Mouse (Mus musculus): ENCODE results near the gene S100a6.

- TF ChIP-seq POLR2A (IDR thresholded peaks at IDR 0.05; ENCODE audit: low read depth, low read length) = no peak
- no peak for TF ChIP-seq CTCF (IDR thresholded peaks at IDR 0.05; ENCODE audit: extremely low read depth, insufficient read depth, insufficient read length, insufficient replicate concordance)
These were observed 30.1 kb upstream of the S100a6 start for GRCm38 (mm10) chr3:90582556-90582955.

Measured in spleen, adult 2 months (tissue).